Mouse (Mus musculus): ENCODE results near the gene Cutc.
A peak's percentile ranks its signal among the peaks of the same experiment; 100 is the strongest.

Gene Cutc

DNA sequence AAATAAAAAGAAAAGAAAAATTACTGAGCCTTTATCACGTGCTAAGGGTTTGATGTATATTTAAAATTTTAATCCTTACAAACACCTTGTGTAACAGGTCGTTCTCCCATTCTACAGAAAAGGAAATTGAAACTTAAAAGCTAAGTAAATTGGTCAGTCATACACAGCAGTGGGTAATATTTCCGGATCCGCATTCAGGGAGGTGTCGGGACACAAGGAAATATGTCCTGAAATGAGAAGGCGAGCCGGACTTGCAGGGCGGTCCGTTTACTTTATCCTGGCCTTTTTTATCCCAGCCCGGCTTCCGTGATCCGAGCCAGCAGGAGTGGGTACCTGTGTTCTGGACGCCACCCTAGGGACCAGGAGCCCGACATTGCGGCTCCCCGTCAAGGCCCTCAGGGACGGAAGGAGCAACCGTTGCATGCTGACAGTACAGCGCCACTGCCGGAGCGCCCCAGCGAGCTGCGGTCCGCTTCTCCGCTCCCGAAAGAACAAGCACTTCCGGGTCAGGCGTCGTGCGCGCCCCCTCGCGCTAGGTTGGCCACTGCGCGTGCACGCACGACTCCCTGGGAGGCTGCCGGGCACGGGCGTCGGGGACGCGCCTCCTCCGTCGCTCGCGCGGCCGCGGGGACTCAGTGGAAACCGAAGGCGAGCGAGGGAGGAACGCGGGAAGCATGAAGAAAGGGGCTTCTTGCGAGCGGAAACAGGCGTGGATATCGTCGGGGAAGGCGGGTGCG is at the start of gene Cutc, which contains the start of gene Cox15:
Gene Cutc (plus strand): TSS at position 508 of the 737 bp plus-strand sequence.
Gene Cox15 (minus strand): TSS at position 512 of the 737 bp plus-strand sequence.
- DNase-seq: peak; percentile 98 to 99

DNA sequence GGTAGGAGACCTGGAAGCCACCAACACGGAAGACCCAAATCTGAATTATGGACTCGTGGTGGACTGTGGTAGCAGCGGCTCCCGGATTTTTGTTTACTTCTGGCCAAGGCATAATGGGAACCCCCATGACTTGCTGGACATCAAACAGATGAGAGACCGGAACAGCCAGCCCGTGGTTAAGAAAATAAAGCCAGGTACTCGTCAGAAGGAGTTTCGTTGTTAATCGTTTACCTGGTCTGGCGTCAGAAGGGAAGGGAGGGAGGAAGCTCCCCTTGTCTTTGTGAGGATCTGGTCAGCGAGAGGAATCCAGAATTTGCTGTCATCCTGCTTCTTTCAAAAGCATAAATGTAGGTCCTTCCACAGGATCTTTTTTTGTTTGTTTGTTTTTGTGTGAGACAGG is 48.6 kb upstream of the Cutc start:
- DNase-seq: no peak

DNA sequence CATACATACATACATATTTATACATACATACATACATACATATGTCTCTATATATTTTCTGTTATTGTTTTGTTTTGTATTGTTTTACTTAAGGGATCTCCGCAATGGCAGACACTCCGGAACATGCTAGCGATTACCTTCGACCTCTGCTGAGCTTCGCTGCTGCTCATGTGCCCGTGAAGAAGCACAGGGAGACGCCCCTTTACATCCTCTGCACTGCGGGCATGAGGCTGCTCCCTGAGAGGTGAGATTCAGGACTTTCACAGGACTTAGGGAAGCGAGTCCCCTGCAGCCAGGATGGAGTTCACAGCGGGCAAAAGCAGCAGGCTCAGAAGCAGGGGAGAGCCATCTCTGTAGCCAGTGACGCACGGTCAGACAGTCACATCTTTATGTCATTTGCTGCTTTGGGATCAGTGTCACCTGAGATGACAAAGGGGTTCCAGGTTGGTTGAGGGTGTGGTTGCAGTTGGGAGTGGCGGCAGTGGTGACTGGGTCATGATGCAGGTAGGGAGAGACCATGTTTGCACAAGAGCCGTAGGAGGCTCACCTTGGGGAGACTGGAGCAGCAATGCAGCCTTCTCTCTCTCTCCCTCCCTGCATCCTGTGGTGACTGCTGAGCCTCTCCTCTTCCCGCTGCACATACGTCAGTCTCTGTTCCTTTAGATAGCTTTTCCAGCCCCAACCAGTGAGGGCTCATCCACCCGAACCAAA is 47.9 kb upstream of the Cutc start:
- DNase-seq: no peak

DNA sequence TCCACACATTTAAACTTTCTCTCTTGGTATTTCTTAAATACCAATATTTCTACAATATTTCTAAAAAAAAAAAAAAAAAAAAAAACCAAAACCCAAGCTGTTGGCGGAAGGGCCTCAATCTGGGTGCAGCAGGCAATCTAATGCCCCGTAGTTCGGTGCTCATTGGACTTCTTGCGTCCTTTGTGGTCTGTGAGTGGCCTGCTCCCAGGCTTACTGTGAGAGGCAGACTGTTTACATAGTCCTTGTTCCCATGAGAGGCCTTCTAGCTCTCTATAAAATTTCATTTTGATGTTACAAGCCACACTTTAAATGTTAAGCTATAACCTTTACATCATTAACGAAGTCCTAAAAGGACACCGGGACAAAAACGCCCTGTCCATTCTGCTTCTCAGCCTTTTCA is 44.6 kb upstream of the Cutc start:
- no peak for DNase-seq

DNA sequence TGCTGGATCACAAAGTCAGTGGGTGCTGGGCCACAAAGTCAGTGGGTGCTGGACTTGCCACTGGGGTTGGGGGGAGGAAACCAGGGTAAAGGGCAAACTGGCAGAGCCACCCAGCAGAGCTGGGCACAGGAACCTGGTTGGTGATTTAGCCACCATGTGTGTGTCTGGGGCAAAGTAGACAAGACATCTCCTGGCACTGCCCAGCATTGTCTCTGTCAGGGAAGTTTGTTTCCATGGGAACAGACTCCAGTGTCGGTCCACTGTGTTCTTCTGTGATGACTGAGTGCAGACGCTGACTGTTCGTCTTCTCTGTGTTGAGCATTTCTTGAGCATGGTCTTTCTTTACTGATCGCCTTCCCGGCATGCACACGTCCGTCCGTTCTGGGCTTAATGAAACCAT is 43.5 kb upstream of the Cutc start:
- DNase-seq: no peak

DNA sequence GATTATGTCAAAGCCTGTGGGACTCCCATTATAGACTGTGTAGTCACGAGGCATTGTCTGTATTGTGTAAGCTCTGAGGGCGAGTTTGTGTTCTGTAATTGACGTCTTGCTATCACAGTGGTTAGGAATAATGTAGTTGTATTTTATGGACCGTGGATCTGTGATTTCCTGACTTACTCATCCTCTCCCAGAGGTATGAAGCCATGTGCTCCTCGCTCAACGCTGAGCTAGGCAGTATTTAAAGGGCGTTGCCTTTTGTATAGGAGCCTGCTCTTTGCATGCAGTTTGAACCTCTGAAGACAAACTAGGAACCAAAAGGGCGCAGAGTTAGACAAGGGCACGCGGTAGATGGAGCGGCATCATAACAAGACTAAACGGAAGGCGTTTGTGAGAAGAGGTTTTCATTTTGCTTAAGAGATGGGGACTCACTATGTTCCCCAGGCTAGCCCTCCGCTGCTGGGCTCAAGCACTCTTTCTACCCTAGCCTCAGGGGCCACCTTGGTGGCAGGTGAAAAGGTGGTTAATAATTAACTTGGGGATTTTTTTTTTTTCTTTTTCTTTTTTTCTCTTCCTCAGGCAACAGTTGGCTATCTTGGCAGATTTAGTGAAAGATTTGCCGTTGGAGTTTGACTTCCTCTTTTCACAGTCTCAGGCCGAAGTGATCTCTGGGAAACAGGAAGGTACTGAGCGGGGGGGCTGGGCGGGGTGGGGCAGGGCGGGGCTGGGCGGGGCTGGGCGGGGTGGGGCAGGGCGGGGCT is 41.5 kb upstream of the Cutc start:
- no peak for DNase-seq

DNA sequence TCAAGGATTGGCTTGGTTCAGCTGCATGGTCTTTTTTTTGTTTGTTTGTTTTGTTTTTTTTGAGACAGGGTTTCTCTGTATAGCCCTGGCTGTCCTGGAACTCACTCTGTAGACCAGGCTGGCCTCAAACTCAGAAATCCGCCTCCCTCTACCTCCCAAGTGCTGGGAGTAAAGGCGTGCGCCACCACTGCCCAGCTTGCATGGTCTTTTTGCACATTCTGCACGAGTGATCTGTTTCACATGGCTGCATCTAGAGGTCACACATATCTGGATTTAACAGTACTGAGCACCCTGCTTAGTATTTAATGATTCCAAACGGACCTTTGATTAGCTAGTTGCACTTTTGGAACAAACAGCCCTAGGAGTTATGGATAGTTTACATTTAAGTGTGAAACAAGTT is 40.8 kb upstream of the Cutc start:
- no peak for DNase-seq

DNA sequence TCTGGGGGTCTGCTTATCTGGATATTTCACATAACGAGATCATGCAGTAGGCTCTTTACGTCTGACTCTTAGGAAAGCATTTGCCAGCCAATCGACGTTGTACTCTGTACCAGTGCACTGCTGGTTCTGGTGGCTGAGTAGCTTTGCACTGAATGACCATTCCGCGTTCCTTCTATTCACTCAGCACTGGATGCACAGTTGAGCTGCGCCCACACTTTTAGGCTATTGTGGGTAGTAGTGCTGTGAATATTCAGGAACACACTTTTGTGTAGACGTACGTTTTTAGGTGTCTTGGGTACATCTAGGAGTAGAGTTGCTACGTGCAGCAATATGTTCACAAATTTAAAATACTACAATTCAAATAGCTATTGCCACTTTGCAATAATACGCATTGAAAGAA is 32.7 kb upstream of the Cutc start:
- DNase-seq: no peak

DNA sequence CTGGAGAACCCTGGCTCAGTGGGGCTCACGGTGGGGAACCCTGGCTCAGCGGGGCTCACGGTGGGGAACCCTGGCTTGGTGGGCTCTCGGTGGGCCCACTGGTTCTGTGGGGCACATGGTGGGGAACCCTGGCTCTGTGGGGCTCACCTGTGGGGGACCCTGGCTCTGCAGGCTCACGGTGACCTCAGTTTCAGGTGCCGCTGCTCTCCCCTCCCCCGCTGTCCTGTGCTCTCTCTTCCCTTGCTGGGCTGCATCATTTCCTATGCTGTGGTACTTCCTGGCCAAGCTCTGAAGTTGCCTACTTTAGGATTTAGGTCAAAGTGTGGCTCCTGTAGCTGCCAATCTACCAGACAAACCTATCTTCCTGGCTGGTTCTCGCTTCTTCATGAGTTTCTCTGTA is 29.9 kb upstream of the Cutc start:
- DNase-seq: no peak

DNA sequence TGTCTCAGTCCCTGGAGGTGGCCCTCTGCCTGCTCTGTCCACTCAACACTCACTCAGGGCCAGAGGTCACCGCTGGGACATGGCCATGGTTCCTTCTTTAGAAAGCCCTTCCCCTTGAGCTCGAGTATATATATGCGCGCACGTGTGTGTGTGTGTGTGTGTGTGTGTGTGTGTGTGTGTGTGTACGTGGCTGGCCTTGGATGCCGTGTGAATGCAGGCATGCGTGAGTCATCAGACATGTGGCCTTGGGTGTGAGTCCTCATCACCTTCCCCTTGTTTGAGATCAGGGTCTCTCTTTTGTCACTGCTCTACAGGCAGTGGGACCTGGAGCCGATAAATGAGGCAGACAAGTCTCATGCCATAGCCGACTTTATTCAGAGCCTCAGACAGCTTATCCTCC is 29.3 kb upstream of the Cutc start:
- DNase-seq: no peak

DNA sequence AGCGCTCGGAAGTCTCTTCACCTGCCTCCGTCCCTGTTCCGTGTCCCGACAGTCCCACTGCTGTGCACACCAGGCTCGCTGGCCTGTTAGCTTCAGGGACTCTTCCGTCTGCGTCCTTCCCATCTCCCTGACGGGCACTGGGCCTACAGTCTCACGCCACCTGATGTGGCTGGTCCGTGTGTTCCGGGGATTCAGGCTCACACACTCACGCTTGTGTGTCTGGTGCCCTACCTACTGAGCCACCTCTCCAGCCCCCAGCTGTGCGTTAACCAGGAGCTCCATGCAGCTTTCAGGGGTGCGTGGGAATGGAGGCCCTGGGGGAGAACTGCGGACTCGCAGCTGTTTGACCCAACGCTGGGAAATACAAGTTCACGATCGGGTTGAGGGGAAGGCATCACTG is 28.6 kb upstream of the Cutc start:
- DNase-seq: no peak

DNA sequence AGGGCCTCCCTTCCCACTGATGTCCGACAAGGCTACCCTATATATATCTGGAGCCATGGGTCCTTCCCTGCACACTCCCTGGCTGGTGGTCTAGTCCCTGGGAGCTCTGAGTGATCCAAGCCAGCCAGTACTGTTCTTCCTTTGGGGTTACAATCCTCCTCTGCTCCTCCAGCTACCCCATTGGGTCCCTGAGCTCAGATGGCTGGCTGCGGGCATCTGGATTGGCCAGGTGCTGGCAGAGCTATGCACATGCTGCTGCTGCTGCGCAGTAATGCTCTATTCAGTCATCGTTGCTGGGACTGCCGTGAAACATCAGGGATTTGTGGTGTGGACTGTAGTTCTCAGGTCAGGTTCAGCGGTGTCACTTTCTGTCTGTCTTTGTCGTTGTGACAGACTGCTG is 28.0 kb upstream of the Cutc start:
- no peak for DNase-seq

DNA sequence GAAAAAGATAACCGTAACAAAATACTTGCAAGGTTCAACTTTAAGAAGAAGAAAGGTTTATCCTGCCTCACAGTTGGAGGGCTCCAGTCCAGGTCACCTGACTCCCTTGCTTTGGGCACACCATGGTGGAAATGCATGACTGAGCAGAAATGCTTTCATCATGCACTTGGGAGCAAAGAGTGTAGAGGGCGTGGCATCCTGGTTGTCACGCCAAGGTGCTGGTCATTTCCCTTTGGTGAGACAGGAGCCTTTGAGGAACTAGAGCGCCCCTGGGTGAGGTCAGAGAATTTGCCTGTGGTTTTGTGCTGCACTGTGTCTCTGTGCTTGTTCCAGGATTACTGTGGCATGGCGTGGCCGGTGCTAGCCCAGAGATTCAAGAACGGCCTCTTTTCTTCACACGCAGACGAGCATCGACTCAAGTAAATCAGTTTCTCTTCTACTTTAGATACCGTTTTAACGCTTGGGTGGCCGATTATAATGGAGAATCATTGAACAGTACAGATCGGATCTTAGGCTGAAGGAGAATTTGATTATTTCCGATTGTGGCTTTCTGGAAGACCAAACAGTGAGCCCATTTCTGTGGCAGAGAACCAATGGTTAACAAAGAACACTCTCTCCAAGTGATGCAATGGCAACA is 26.2 kb upstream of the Cutc start:
- DNase-seq: no peak

DNA sequence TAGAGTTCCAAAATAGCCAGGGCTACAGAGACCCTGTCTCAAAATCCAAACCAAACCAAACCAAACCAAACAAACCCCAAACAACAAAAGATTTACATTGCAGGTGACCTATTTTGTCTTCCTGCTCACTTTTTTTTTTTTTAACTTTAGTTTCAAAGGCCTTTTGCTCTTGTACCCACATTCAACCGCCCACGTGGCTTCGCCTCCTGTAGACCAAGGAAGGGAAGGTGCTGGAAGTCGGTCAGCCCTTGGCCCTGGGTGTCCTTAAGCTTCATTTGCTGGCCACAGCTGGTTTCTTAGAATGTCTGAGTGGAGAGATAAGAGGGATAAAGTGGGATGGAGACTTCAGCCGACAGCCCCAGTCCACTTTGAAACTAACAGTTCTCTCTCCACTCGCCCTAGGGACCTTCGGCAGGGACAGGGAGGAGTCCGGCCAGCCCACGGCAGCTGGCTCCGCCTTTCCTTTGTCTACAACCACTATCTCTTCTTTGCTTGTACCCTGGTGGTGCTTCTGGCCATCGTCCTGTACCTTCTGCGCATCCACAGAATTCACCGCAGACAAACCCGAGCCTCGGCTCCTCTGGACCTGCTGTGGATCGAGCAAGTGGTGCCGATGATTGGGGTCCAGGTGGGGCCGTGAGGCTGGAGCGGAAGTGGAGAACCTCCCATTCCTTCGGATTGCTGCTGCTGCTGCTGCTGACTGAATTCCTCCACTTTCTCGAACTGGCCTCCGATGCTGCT is 23.3 kb upstream of the Cutc start:
- DNase-seq: no peak

DNA sequence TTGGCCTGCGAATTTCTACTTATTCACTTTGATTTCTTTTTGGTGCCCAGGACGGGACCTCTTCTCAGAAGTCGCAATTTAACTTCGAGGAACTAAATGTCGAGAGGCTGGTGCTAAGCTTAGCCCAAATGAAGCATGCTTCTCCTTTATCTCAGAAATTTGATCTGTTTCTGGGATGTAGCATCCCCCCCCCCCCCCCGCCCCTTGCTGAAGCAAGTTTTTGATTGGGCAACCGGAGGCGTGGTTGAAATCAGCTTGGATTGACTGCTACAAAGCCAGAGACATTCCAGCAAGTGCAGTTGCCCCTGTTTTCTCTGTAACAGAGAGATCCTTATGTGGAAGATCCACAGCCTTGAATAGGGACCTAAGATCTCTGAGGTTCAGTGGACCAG is 22.8 kb upstream of the Cutc start:
- DNase-seq: no peak

DNA sequence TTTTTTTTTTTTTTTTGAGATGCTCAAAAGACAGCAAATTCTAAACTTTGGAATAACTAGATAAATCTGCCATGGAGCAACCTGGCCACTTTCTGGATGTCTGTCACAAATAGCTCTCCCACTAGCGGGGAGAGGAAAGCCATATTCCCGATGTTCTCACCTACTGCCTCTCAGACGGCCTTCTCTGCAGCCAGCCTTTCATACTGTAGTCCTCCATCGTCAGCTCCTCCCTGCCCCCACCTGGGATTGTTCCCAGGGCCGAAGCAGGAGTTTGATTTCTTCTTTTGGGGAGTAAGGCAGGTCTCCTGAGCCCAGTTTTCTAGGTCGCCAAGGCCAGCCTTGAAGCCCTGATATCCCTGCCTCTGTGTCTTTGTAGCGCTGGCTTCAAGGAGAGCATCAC is 21.6 kb upstream of the Cutc start:
- DNase-seq: no peak

DNA sequence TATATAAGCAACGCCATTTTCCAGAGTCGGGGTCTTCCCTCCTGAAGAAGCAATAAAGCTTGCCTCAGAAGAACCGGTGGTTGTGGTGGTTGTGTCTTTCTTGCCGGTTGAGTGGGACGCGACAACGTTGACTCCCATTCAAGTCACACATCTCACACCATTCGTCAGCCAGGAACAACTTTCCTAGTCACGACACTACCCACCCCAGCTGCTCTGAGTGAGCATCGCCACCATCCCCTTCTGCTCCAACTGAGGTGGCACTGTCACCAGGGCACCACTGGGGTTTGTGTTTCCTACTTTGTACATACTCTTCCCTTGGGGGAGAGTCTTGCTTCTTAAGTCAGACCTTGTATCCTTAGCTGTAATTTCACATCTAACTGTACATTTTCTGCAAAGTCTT is 14.4 kb upstream of the Cutc start:
- DNase-seq: no peak

DNA sequence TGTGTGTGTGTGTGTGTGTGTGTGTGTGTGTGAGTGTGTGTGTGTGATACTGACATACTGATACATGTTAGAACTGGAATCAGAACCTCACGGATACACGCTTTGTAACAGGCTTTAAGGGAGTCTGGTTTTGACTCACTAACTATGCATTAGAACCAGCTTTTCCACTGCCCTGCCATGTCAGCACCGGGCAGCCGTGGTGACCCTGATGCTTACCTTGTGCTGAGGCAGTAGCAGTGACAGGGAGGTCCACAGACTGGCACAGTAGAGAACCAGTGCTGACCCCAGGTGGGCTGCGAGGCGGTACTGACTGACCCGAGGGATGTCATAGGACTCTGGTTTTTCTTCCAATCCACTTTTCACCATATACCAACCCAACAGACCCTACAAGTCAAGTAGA is 9.4 kb upstream of the Cutc start:
- DNase-seq: no peak

DNA sequence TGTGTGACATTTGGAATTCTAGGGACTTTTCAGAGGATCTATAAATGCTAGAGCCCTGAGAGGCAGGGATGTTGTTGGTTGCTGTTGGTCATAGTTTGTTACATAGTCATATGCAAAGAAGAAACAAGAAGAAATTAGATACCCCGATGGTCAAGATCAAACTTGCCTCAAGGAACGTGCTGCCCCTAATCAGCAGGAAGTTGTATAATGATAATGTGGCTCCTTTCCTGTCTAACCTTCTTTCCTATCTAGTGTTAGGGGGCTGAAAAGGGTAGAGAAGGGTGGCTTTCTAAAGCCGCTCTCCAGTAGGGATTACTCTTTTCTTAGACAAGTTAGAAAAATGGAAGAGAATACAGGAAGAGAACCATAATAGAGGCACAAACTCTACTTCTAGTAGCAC is 7.1 kb upstream of the Cutc start:
- DNase-seq: no peak

DNA sequence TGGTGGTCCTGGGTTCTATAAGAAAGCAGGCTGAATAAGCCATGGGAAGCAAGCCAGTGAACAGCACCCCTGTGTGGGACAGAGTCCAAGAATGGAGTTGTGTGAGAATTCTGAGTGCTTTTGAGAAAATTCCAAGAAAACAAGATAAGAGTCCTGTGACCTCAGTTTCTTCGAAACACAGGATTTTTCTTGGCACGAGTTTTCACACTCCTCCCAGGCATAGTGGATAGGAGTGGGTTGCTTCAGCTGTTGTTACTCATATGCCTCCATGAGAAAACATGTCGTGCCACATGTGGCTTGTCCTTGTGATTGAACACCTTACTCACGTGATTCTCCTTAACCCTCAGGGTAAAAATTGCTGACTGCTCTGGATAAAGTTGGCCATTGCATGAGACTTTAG is 4.9 kb upstream of the Cutc start:
- no peak for DNase-seq

DNA sequence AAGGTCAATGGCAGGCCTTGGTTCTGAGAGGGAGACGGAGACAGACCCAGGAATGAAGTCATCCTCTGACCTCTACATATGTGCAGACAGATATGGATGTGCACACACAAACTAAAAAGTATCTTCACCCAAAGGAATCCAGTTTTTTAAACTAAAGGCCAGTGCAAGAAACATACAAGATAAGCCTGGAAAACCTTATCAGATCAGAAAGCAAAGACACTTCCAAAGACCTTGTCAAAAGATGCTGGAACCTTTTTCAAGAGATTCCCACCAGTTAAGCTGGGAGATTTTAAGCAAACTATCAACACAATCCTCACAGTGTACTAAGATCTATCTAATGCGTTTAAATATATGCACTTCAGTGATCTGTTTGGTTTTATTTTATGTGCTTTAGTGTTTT is 2.8 kb upstream of the Cutc start:
- no peak for DNase-seq

DNA sequence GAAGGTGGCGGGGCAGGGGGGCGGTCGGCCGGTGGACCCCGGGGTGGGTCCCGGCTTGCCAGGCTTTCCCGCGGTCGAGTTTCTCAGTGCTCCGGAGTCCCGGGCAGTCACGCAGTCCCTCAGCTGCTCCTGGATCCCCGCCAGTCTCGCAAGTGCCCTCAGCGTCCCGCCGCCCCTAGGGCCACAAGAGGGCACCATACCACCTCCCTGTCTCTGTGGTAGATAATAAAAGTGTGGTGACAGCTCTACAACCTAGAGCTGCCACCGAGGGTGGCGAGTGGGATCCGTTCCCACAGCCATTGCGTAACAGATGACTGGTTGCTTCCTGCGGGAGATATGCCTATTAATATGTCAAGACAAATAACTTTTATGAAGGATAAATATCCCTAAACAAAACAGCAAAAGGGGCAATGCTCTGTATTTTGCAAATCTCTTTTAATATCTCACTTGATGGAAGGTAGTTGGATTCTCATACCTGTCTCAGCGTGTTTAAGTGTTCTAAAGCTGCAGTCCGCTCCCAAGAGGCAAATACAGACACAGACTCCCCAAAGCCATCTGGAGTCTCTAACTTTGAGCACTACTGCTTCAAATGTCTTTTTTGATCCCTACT is 535 bp downstream of the Cutc start:
- peak; percentile 94 to 95 for DNase-seq
